Mouse (Mus musculus): ENCODE measurements around the gene Cttn.

The Cttn gene

GRCm38 (mm10) chr7:144391727-144392126, 79.1 kb downstream of the Cttn start:
- no peak for DNase-seq (ENCODE audit: extremely low read depth, low read depth)

GRCm38 (mm10) chr7:144390676-144391075, 80.1 kb downstream of the Cttn start:
- DNase-seq (ENCODE audit: extremely low read depth, low read depth), result no peak

GRCm38 (mm10) chr7:144389704-144390103, 81.1 kb downstream of the Cttn start:
- no peak for DNase-seq (ENCODE audit: extremely low read depth, low read depth)

GRCm38 (mm10) chr7:144387537-144387936, 83.3 kb downstream of the Cttn start:
- no peak for DNase-seq (ENCODE audit: extremely low read depth, low read depth)

Data from MEL-GATA-1-ER (cell line).